Mouse (Mus musculus): ENCODE results near the gene Acox1.

The Acox1 gene

GRCm38 (mm10) chr11:116129993-116130487 is 68.8 kb downstream of the Acox1 start:
- DNase-seq (ENCODE audit: low spot score in 2 of 2) = no peak

GRCm38 (mm10) chr11:116129091-116129790 is 69.6 kb downstream of the Acox1 start:
- DNase-seq (ENCODE audit: low spot score in 2 of 2) = no peak

- DNase-seq (ENCODE audit: low spot score in 2 of 2) = no peak
These were observed 70.9 kb downstream of the Acox1 start for GRCm38 (mm10) chr11:116127986-116128385.

- no peak for DNase-seq (ENCODE audit: low spot score in 2 of 2)
These were observed 71.5 kb downstream of the Acox1 start, which contains the start of gene Trim47 for GRCm38 (mm10) chr11:116127156-116127980. Gene Trim47, minus strand, starts transcription at chr11:116127210.

- DNase-seq (ENCODE audit: low spot score in 2 of 2) = no peak
These were observed 72.6 kb downstream of the Acox1 start for GRCm38 (mm10) chr11:116126261-116126660.
